Mouse (Mus musculus) spleen, postnatal 4 days (tissue): ENCODE data around the gene Rap1a.

ENCODE experiments used
- DNase-seq, 2 experiments: peaks; one replicate each; pipeline ENCODE4 v3.0.0; 2022; ENCODE audit warnings: low spot score in 2 of 2

Gene Rap1a

GRCm38 (mm10) chr3:105695476-105696386 lies 105.4 kb downstream of the Rap1a start:
- DNase-seq, result no peak

GRCm38 (mm10) chr3:105693327-105694080 lies 107.6 kb downstream of the Rap1a start:
- no peak for DNase-seq

- DNase-seq, result no peak
These were observed 112.6 kb downstream of the Rap1a start for GRCm38 (mm10) chr3:105688536-105688935.

- peak; percentile 93 to 95 for DNase-seq
These were observed 113.6 kb downstream of the Rap1a start, which contains the start of gene Ddx20 for GRCm38 (mm10) chr3:105687324-105688060. Gene Ddx20, minus strand, starts transcription at chr3:105687574.

GRCm38 (mm10) chr3:105686394-105687323 lies 114.5 kb downstream of the Rap1a start:
- no peak for DNase-seq

- no peak for DNase-seq
These were observed 120.8 kb downstream of the Rap1a start for GRCm38 (mm10) chr3:105680346-105680745.
